Mouse (Mus musculus) neural tube, embryonic 10.5 days (tissue): ENCODE measurements at regions not wholly inside any gene's neighbourhood (a gene's known extent, or its start where the extent isn't known, plus 50 kb on each side); places are given as distances from the start of the nearest gene placed in this dataset.

Experiments used
- DNase-seq: peaks from one replicate; pipeline ENCODE4 v3.0.0-alpha.2; 2017; ENCODE audit warnings: low spot score; ENCODE audit errors: extremely low spot score

DNA sequence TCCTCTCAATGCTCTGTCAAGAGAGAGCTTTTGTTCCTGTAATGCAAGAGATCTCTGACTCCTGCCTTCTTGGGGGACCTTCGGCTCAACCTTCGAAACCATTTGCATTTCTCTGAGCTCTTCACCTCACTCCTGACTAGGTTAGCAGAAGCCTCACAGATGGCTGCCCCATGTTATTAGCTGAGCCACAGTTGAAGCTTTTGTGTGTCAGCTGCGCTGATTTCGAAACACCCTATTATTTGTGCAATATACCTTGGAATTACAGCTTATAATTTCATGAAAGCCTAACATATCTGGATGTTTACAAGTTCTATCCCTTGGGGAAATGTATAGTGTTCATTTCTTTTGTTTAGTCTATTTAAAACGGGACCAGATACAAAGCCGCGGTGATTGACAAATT is 338.7 kb upstream of the 4930535I16Rik start:
- no peak for DNase-seq

DNA sequence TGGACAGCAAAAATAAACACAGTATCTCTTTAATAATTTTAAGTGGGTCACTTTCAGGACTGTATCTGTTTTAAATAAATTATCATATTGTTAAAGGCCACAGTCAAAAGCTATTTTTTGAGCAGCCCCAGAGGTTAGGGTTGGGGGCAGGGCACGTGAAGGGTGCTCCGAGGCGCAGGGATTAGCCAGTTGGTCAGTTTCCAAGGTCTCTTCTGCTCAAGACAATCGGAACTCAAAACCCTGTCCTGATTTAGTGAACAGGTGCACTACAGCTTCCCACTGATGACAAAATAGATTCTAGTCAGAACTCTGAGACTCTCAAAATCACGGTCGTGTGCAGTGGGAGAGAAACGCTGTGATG is 337.3 kb upstream of the 4930535I16Rik start:
- DNase-seq, result no peak

DNA sequence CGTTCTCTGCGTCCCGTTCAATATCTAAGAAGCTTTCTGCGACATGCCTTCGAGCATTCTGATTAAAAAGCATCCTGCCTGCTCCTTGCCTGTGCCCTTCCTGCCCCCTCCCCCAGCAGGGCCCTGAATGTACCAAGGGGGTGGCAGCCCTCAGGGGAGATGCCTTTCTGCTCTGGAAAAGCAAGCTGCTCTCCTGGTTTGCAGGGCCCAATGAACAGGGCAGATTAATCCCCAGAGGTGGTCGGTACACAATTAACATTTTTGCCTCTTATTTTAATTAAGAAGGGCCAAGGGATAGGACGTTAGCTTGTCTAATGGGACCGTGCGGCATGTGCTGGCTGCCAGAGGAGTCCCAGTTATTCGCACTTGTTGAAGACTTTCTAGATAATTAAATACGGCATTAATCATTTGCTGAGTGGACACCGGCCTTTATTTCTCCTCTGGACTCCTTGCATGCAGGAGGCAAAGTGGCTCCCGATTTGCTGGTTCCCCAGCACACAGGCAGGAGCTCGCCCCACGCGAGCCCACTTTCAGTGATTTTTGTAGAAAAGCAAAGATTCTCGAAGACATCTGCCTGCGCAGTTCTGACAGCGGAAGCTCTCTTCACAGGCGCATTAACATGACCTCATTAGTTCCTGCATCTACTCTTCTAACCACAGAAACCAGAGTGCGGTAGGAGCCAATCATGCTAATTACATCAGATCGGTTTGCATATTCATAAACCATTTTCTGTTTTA is 336.8 kb upstream of the 4930535I16Rik start:
- DNase-seq, result no peak

DNA sequence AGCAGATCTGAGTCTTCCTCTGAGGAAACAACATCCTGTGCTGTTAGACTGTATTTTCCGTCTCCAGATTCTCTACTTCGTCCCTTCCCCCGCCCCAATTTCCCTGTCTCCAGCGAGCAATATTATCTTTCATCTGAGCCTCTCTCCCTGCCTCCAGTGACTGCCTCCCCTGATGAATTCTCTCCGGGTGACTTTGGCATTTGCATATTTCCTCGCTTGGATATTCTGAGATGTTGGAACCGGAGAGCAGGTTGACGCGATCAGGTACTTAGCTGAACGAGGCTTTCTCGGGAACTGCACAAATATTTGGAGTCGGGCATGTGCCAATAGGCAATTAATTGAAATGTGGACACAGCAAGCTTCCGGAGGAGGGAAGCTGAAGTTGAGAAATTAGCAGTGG is 323.8 kb upstream of the 4930535I16Rik start:
- DNase-seq, result no peak

DNA sequence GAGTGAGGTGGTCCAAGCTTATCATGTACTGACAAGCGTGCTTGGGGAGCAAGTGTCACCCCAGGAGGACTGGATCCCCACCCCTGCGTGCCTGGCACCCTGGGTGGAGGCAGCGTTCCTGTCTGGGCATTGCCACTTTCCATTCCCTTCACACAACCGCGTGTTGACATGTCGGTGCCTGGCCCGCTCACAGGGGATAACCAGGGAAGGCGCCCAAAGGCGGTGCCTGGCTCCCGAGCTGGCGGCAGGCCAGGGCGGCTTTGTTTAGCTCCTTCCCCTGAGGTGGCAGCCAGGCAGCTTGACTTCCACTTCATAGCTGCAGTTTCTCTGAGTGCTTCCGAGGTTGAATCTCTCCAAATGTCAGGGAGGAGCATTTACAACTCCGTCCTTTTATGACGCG is 318.7 kb upstream of the 4930535I16Rik start:
- DNase-seq, result no peak

DNA sequence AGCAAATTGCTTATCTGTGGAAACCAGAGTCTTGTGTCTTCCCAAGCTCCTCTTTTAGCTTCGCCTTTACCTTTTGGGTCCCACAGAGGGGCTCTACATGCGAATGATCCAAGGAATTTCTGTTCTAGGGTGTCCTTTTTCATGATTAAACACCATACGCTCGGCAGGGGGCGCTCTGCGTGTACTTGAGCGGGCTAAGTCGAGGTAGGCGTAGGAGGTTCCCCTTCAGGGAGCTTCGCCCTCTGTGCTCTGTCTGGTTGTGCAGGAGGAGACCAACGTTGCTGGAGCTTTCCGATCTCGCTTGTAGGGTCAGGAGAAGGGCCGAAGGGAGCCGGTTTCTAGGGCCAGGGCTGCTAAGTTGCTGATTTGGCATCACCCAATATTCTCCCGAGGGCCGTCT is 310.7 kb upstream of the 4930535I16Rik start:
- DNase-seq, result peak; percentile 78

DNA sequence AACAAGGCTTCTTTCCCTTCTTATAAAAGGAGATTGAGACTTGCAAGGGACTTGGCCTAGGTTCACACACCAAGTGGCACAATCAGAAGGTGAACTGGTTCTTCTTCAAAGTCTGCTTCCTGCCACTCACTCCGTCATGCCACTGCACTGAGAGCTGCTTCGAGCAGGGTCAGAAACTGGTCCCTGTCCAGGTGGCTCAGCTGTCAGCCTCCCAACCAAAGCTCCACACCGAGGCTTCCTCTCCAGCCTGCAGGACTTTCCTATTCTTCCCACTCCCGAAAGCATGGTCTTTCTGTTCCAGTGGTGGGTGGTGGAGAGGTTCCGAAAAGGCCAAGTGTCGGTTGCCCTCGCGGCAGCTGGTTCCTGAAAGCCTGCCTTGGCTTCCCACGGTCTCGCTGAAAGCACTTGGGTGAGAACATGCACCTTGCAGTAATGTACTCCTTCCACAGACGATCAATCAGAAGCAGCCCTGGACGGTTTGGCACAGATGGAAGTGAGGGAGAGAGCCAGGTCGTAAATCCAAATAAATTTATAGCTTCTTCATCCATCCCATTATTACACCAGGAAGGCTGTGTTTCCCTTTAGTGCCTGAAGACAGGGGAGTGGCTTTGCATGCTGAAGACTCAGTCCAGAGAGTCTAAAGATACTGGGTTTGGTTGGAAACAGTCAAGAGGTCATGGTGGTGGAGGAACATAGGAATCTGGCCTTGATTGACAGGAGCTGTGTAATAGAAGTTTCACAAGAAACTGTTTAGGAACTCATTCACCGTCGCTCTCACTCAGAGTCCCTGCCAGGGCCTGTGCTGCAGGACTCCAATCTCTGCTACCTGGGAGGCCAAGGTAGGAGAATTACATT is 306.1 kb upstream of the 4930535I16Rik start:
- no peak for DNase-seq

DNA sequence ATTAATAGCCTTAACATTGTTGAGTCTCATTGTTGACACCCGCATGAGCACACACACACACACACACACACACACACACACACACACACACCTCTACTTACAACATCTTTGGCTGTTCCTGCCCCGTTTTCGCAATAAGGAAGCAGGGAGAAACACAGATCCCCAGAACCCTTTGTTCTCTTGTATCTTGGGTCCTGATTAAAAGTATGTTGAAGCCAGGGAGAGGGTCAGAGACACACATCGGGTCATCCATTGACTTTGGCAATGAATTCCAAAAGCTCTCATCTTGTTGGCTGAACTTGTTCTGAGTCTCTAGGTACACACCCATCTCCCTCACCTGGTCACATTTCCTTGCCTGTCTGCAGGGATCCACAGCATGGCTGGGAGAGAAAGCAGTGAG is 303.9 kb upstream of the 4930535I16Rik start:
- no peak for DNase-seq

DNA sequence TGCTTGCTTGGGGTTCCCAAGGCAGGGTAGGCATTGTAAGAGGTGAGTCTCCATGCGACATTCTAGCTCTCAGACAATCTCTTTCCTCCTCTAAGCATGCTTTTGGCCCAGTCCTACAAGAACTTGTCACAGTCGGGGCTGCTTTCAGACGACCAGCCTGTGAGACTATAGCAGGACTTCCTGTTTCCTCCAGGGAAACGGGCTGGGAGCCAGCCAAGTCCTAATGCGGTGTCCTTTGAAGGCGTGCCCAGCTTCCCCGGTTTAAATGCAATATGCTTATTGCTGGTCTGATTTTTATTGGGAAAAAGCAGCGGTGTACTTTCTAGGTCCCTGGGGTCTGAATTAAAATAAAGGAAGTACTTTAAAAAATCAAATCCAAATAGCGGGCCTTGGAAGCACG is 299.4 kb upstream of the 4930535I16Rik start:
- DNase-seq, result no peak

DNA sequence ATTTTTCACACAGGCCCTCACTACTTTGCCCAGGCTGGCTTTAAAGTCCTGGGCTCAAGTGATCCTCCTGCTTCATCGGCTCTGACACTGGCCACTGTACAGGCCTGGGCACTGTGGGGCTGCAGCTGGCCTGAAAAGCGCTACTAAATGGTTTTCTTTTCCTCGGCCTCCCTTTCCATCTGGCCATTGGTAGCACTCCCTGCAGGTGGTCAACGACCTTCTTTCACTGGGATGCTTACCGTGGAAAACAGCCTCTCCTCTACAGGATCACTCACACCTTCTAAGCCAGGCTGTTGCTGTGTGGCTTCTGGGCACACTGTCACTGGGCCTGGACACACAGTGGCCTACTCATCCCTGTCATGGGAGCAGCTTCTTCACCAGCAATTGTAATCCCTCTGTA is 298.5 kb upstream of the 4930535I16Rik start:
- DNase-seq, result no peak

DNA sequence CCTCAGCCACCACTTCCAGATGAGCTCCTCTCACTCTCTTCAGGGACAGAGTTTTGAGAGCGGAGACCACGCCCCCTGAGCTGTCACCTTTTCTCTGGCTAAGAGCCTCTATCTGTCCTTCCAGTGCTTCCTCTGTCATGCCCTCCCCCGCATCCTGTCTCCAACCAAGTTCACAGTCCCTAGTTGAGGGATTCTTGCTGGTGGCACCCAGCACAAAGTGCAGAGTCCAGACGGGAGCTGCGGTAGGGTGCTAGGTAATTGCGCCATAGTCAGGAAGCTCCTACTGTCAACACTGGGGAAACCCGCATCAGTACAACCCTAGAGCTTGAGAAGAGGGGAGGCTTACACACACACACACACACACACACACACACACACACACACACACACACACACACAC is 297.3 kb upstream of the 4930535I16Rik start:
- no peak for DNase-seq

DNA sequence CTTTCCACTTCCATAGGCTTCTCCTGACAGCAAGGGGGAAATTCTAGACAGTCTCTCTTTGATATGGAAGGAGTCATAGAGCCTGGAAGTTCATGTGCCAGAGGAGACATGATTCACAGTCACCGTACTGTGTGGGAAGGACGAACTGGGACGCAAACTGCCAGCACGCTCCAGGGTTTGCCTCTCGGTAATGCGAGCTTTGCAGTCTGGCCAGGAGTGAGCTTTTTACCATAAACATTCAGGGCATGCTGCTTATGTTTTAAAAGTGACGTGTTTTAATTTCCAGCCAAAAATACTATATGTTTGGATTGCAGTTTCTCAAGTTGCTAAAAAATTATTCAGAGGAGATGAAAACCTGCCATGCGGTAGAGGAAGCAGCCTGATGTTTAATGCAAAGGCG is 292.3 kb upstream of the 4930535I16Rik start:
- DNase-seq, result no peak

DNA sequence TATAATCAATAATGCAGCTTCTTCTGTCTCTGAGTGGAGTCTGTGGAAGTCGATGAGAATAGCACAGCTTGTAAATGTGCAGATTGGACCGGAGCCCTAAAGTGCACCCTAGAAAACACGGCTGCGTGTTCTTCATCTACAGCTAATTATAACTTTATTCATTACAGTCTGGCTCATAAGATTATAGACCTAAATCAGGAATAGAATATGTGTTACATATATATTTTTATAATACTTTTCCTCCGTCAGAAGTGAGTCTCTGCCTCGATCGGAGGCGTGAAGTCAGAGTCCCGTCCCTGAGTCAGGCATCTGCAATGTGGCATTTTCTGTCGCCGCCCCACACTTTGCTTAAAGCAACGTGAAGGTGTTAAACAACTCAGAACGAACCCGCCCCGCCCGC is 288.7 kb upstream of the 4930535I16Rik start:
- no peak for DNase-seq

DNA sequence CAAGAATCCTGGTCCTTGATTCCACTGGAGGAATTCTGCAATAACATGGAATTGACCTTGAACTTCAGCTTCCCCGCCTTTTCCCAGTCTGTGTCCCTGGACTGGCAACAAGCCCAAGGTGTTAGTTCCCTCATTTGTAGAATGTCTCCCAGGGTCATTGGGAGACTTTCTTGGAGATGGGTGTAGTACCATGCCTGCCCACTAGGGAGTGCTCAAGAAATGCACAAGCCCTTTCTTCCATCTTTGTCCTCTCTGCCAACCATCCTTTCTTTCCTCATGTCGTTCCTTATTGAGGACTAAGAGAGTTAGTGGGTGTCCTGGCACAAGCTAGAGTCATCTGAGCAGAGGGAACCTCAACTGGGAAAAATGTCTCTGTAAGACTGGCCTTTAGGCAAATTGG is 285.9 kb upstream of the 4930535I16Rik start:
- DNase-seq, result no peak

DNA sequence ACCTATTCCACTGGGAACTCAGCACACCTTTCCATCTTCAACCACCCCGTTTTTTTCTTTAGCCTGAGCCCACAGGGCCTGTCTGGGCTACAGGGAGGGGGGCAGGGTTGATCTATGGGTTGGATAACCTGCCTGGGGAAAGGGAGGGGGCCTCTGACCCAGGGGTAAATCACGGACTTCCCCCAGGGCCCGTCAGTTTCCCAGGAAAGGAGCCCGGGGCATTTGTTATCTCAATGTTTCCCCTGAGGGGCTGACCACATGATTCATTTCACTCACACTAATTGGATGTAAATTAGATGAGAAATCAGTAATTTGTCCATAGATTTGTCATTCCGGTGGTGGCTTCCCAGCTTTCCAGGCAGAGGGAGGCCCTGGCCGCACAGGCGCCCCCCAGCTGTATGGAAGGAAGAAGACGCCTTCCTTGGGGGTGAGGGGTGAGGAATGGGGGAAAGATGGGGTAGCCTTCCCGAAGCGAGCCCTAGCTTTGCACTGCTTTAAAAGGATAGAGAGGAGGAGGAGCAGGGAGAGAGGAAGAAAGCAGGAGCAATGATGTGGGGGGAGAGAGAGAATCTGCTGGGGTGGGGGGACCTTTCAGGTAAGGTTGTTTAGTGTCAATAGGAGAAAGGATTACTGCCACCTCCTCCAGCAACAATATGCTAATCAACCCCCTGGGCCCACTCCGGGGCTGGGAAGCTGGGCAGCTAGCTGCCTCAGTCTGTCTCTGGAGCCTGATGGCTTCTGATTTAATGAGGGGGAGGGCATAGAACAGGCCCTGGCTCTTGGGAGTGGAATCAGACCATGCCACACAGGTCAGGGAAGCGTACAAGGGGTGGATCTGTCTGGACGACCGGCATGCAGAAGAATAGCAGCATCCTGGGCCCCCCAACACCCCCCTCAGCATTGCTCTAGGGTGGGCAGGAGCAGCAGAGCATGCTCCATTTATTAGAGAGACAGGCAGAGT is 282.3 kb upstream of the 4930535I16Rik start:
- DNase-seq, result no peak

DNA sequence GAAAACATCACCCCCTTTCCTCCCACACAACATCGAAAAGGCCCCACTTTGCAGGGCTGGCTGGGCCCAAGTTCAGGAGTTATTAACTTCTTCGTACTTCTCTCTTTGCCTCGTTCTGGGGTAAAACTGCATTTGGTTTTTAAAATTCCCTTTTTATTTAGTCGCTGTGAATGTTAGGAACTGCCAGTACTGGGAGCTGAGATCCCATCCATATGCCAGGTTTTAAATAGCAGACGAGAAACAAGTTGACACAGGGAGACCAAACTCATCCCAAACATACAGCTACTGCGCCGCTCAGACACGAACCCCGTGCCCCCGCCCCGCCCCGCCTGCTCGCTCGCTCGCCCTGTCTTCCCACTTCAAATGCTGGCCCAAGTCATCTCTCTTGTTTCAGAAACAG is 281.0 kb upstream of the 4930535I16Rik start:
- no peak for DNase-seq

DNA sequence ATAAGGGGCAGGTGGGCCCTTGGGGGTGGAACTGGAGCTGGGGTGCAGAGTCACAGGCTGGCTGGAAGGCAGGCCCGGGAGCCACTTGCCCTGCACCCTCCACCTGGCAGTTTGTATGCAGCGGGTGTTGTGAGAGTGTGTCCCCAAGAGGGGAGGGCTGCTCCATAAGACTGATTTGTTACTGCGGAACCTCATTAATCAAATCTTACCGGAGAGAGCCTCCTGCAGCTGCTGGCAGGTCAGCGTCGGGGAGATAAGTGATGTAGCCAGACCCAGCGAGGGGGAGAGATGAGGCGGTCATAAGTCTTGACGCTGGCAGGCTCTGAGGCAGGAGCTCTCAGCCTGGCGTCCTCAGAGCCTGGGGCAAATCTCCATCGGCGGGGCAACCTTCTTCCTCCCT is 278.9 kb upstream of the 4930535I16Rik start:
- peak; percentile 34 for DNase-seq

DNA sequence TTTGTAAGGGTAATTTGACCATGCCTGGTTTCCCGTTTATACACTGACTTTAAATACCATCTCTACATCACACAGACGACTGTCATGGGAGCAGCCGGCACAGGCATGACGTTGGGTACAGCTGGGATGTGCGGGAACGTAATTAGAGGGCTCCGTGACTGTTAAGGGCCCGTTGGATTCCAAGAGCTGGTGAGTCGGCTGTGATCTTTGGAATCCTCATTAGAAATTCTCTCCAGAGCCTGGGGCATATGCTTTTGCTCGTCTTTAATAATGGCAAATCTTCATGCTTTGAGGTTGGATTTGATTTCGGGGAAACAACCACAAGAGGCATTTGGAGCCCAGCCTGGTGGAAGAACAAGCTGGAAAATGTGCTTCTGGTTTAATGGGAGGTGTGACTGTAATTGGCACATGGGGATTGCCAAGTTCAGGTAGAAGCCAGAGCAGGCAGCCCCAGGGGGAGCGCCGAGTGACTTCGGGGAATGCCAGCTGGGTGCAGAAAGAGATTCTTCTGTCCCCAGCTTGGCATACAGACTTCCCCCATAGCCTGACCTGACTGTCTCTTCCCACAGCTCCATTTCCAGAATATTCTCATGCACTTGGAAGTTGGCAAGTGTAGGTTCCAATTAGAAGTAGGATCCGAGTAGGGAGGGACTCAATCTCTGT is 275.4 kb upstream of the 4930535I16Rik start:
- DNase-seq, result no peak

DNA sequence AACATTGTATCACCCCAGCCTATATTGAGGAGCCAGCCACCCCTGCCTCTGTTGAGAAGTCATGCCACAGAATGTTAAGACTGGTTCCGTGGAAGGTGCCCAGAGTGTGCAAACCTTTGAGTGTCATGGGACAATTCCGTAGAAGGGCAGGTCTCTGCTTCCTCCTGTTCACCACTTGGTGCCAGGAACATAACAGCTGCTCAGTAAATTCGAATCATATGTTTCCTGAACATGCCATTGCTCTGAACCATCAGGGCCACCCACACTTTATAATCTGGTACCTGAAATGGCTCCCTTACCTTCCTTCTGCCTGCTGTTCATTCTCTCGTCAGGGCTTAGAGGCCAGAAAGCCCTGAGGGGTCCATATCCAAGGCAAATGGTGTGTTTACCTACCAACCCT is 273.0 kb upstream of the 4930535I16Rik start:
- no peak for DNase-seq

DNA sequence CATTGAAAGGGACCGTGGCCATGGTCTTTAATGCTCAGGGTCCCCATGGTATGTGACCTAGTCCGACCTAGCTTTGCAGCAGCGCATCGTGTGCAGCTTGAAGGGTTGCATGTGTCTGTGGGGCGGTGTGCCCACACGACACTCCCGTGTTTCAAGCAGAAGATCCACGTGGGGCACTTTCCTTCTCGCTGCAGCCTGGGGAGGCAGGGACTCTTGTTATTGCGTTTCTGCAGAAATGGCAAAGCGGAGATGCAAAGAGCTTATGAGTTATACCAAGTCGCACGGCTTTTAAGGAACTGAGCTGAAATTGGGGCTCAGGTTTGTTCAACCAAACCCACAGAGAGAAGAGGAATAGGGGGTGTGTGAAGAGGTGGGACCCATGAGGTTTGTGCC is 272.2 kb upstream of the 4930535I16Rik start:
- DNase-seq, result no peak

DNA sequence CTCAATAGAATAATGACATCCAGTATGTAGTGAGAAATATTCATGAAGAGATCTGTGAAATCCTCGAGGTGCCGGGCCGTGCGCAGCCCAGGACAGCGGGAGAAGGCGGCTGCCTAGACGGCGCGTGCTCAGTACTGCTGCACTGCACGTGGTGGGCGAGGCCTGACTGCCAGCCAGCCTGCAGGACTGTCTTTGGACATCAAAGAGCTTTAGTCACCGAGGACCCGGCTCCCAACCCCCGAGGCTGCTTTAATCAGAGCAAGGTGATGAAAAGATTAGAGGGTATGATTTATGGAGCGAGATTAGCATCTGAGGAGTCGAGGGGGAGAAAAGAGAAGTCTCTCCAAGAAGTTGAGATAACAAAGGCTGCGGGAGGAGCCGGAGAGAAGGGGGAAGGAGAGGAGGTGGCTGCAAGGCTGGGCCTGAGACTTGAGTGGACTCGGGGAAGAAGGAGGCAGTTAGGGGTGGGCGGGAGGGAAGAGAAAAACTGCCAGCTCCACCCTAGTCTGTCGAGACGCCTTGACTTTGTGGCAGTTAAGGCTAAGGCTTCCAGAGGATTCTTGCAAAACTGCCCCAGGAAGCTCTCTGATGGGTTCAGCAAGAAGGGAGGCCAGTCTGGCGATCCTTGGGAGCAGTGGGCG is 271.6 kb upstream of the 4930535I16Rik start:
- DNase-seq, result peak; percentile 39
